Comparison of ENCODE assay signal across 10 mouse cellular contexts in genomic region chr10:5800490-5800889, GRCm38 (mm10). TPM values are rescaled to one million over a fixed set of nuclear protein-coding genes. Genes with fewer than 3 reads are reported as not detected.
DNase-seq lines count a peak whose midpoint lies in the region; ATAC-seq and TF ChIP-seq lines count a peak whose summit lies in the region.
"Had no signal": no experiment of that assay in that cellular context is flagged by ENCODE, and none has a peak within 500 bp of the region (broad histone marks: within the 10 kb centered on the region; RNA-seq: fewer than 3 reads in every experiment).

No protein-coding gene starts in this region.

- TF ChIP-seq POLR2A in cerebellum, adult 2 months (IDR thresholded peaks at IDR 0.05; ENCODE audit: borderline replicate concordance, insufficient read depth, low read length), result no peak

- peaks cover 7% of the 10 kb centered on the region for H3K36me3 ChIP-seq in embryonic facial prominence, embryonic 11.5 days (replicated peaks; ENCODE audit: control insufficient read depth, insufficient read depth, low read depth, low read length)
- peaks cover 53% of the 10 kb centered on the region for H3K36me3 ChIP-seq in embryonic facial prominence, embryonic 10.5 days (replicated peaks)
- H3K36me3 ChIP-seq in kidney, postnatal 0 days (ENCODE audit: insufficient read depth, low read length), result peaks cover 29% of the 10 kb centered on the region
- peaks cover 58% of the 10 kb centered on the region for H3K36me3 ChIP-seq in liver, embryonic 14.5 days (replicated peaks; ENCODE audit: control insufficient read depth, insufficient read depth, low read depth)

- WGBS in embryonic facial prominence, embryonic 11.5 days, result 90% methylated on average over 1 of the region's 1 CpGs
- WGBS in embryonic facial prominence, embryonic 10.5 days, result 97% methylated on average over 1 of the region's 1 CpGs
- 97% methylated on average over 1 of the region's 1 CpGs for WGBS in kidney, postnatal 0 days
- WGBS in liver, embryonic 14.5 days (ENCODE audit: insufficient replicate concordance), result 89% methylated on average over 1 of the region's 1 CpGs
- WGBS in cerebellum, adult 2 months, result 93% methylated on average over 1 of the region's 1 CpGs

- H3K9ac ChIP-seq in embryonic facial prominence, embryonic 11.5 days (replicated peaks; ENCODE audit: low read length), result no peak overlapping the region
- no peak overlapping the region for H3K9ac ChIP-seq in kidney, postnatal 0 days (ENCODE audit: low read depth, low read length)
- no peak overlapping the region for H3K9ac ChIP-seq in liver, embryonic 14.5 days (replicated peaks)
- H3K9ac ChIP-seq: midbrain, embryonic 12.5 days had no signal

- H3K27ac ChIP-seq in embryonic facial prominence, embryonic 11.5 days (replicated peaks; ENCODE audit: low read depth, low read length), result no peak overlapping the region
- no peak overlapping the region for H3K27ac ChIP-seq in embryonic facial prominence, embryonic 10.5 days (replicated peaks)
- H3K27ac ChIP-seq in kidney, postnatal 0 days, result no peak overlapping the region
- H3K27ac ChIP-seq in liver, embryonic 14.5 days, result no peak overlapping the region
- no peak overlapping the region for H3K27ac ChIP-seq in cerebellum, adult 2 months (ENCODE audit: insufficient read depth, low read length)
- H3K27ac ChIP-seq: midbrain, embryonic 12.5 days had no signal

- no peak overlapping the region for H3K4me3 ChIP-seq in embryonic facial prominence, embryonic 11.5 days (ENCODE audit: low read depth, low read length)
- no peak overlapping the region for H3K4me3 ChIP-seq in embryonic facial prominence, embryonic 10.5 days
- H3K4me3 ChIP-seq in kidney, postnatal 0 days (replicated peaks; ENCODE audit: low read depth, low read length), result no peak overlapping the region
- H3K4me3 ChIP-seq in liver, embryonic 14.5 days (ENCODE audit: insufficient read depth in 1 of 2, low read depth in 2 of 2, low read length in 2 of 2), result no peak overlapping the region; a peak in 1 of 4 replicates
- H3K4me3 ChIP-seq in cerebellum, adult 2 months (replicated peaks; ENCODE audit: insufficient read depth, low read depth, low read length), result no peak overlapping the region
- H3K4me3 ChIP-seq: midbrain, embryonic 12.5 days had no signal

- no peak for ATAC-seq in embryonic facial prominence, embryonic 11.5 days (replicated peaks; ENCODE audit: insufficient number of reproducible peaks, low FRiP score, low TSS enrichment, low read depth)
- ATAC-seq in kidney, postnatal 0 days (replicated peaks; ENCODE audit: low FRiP score, low read depth), result no peak
- ATAC-seq in liver, embryonic 14.5 days (ENCODE audit: insufficient read depth), result no peak

- H3K27me3 ChIP-seq in embryonic facial prominence, embryonic 11.5 days (ENCODE audit: control insufficient read depth, insufficient read depth, low read length), result no peaks in the 10 kb centered on the region
- no peaks in the 10 kb centered on the region for H3K27me3 ChIP-seq in embryonic facial prominence, embryonic 10.5 days (replicated peaks; ENCODE audit: low read depth, poor library complexity, severe bottlenecking)
- no peaks in the 10 kb centered on the region for H3K27me3 ChIP-seq in kidney, postnatal 0 days (ENCODE audit: insufficient read depth, low read length)
- H3K27me3 ChIP-seq in liver, embryonic 14.5 days (ENCODE audit: control insufficient read depth, insufficient read depth, low read length), result no peaks in the 10 kb centered on the region
- no peaks in the 10 kb centered on the region for H3K27me3 ChIP-seq in cerebellum, adult 2 months (ENCODE audit: control insufficient read depth, insufficient read depth, low read length)
- H3K27me3 ChIP-seq: midbrain, embryonic 12.5 days had no signal

- H3K9me3 ChIP-seq in embryonic facial prominence, embryonic 11.5 days (replicated peaks; ENCODE audit: control insufficient read depth, low read length), result no peaks in the 10 kb centered on the region
- no peaks in the 10 kb centered on the region for H3K9me3 ChIP-seq in embryonic facial prominence, embryonic 10.5 days
- no peaks in the 10 kb centered on the region for H3K9me3 ChIP-seq in kidney, postnatal 0 days (replicated peaks; ENCODE audit: low read length)
- no peaks in the 10 kb centered on the region for H3K9me3 ChIP-seq in liver, embryonic 14.5 days (ENCODE audit: control insufficient read depth, low read length)
- H3K9me3 ChIP-seq: midbrain, embryonic 12.5 days had no signal

- TF ChIP-seq EP300 in liver, embryonic 14.5 days (IDR thresholded peaks at IDR 0.05; ENCODE audit: low read depth), result no peak

- no peaks in the 10 kb centered on the region for H3K4me1 ChIP-seq in embryonic facial prominence, embryonic 11.5 days (ENCODE audit: control insufficient read depth, insufficient read depth, low read length)
- H3K4me1 ChIP-seq in embryonic facial prominence, embryonic 10.5 days, result peaks cover 21% of the 10 kb centered on the region
- peaks cover 13% of the 10 kb centered on the region; the same call in 1 of the 2 replicates for H3K4me1 ChIP-seq in kidney, postnatal 0 days (replicated peaks; ENCODE audit: insufficient read depth, low read length)
- H3K4me1 ChIP-seq in liver, embryonic 14.5 days (replicated peaks; ENCODE audit: control insufficient read depth in 2 of 2, insufficient read depth in 2 of 2, low read length in 1 of 2), result peaks cover 11% of the 10 kb centered on the region in 2 experiments; a peak in 2 of 4 replicates
- no peaks in the 10 kb centered on the region; the same call in 1 of the 2 replicates for H3K4me1 ChIP-seq in cerebellum, adult 2 months (ENCODE audit: control insufficient read depth, insufficient read depth, low read length)

- H3K4me2 ChIP-seq in embryonic facial prominence, embryonic 11.5 days (ENCODE audit: low read depth, low read length), result no peak overlapping the region
- H3K4me2 ChIP-seq in kidney, postnatal 0 days (ENCODE audit: low read length), result no peak overlapping the region
- no peak overlapping the region; the same call in 1 of the 2 replicates for H3K4me2 ChIP-seq in liver, embryonic 14.5 days (ENCODE audit: low read depth)
- H3K4me2 ChIP-seq: midbrain, embryonic 12.5 days had no signal

- DNase-seq in embryonic facial prominence, embryonic 11.5 days (ENCODE audit: low spot score), result peak; percentile 50
- DNase-seq in embryonic facial prominence, embryonic 10.5 days (ENCODE audit: low spot score), result no peak
- DNase-seq in kidney, postnatal 0 days (ENCODE audit: low spot score), result peak; percentile 69
- no peak for DNase-seq in kidney, adult 11 months
- peak; percentile 9 to 15 for DNase-seq in B cell, adult 2 months
- no peak for DNase-seq in liver, embryonic 14.5 days (ENCODE audit: low read depth in 3 of 3, low spot score in 3 of 3)
- DNase-seq in cerebellum, adult 2 months, result no peak
- no peak for DNase-seq in ovary, postnatal 36 days (ENCODE audit: low spot score)
- DNase-seq: adrenal gland, postnatal 36 days had no signal

- peak; percentile 67 for TF ChIP-seq CTCF in kidney, postnatal 0 days (IDR thresholded peaks at IDR 0.05; ENCODE audit: low read depth)
- TF ChIP-seq CTCF in liver, embryonic 14.5 days (IDR thresholded peaks at IDR 0.05; ENCODE audit: low read depth), result peak; percentile 42; the same call in 1 of the 2 replicates
- TF ChIP-seq CTCF in cerebellum, adult 2 months (IDR thresholded peaks at IDR 0.05; ENCODE audit: borderline replicate concordance, insufficient read depth, low read depth, low read length), result no peak; the same call in 1 of the 2 replicates

RNA-seq across cellular contexts. Expression of gene Fbxo5, which starts 4.9 kb away (rescaled TPM):
- 94.5 and 110 TPM in 2 replicates for polyA plus RNA-seq in embryonic facial prominence, embryonic 11.5 days (2014; fragmentation: Nextera tagmentation; extraction: Ambion mirVana)
- 107 and 110 TPM in 2 replicates for polyA plus RNA-seq in embryonic facial prominence, embryonic 10.5 days (2016; fragmentation: Nextera tagmentation; extraction: Ambion mirVana)
- 29.3 and 38.3 TPM in 2 replicates for polyA plus RNA-seq in kidney, postnatal 0 days (2015; fragmentation: Nextera tagmentation; extraction: Ambion mirVana)
- polyA plus RNA-seq in liver, embryonic 14.5 days (2012; rRNA removed), result 22.7 and 40.2 TPM in 2 replicates
- polyA plus RNA-seq in liver, embryonic 14.5 days (2014; fragmentation: Nextera tagmentation; extraction: Ambion mirVana), result 90.4 and 94.5 TPM in 2 replicates
- polyA plus RNA-seq in cerebellum, adult 2 months (2012; rRNA removed), result 3.8 and 5.0 TPM in 2 replicates

RNA-seq across cellular contexts. Expression of gene Mtrf1l, which starts 23.2 kb away (rescaled TPM):
- polyA plus RNA-seq in embryonic facial prominence, embryonic 11.5 days (2014; fragmentation: Nextera tagmentation; extraction: Ambion mirVana), result 13.4 and 15.7 TPM in 2 replicates
- polyA plus RNA-seq in embryonic facial prominence, embryonic 10.5 days (2016; fragmentation: Nextera tagmentation; extraction: Ambion mirVana), result 12.0 and 13.0 TPM in 2 replicates
- 13.1 and 13.3 TPM in 2 replicates for polyA plus RNA-seq in kidney, postnatal 0 days (2015; fragmentation: Nextera tagmentation; extraction: Ambion mirVana)
- 1.1 and 2.6 TPM in 2 replicates for polyA plus RNA-seq in liver, embryonic 14.5 days (2012; rRNA removed)
- 5.3 and 7.2 TPM in 2 replicates for polyA plus RNA-seq in liver, embryonic 14.5 days (2014; fragmentation: Nextera tagmentation; extraction: Ambion mirVana)
- 5.8 and 7.0 TPM in 2 replicates for polyA plus RNA-seq in cerebellum, adult 2 months (2012; rRNA removed)

Comparison
In these comparisons a context has a peak if more than half of its experiments do, and no peak if none do; other contexts are left out.
1. DNase-seq: peak in embryonic facial prominence, embryonic 11.5 days (single experiment), kidney, postnatal 0 days (single experiment) and B cell, adult 2 months (2 of 2); none in embryonic facial prominence, embryonic 10.5 days (single experiment), kidney, adult 11 months (single experiment), liver, embryonic 14.5 days (0 of 3), cerebellum, adult 2 months (0 of 2) and ovary, postnatal 36 days (single experiment).